Mouse (Mus musculus) small intestine, adult 2 months (tissue): ENCODE data around the gene Slc1a3.

ENCODE experiments used
- CTCF ChIP-seq: fragments of 200-500 bp; IDR thresholded peaks from 2 replicates; pipeline ENCODE4 v1.5.1; 2012; ENCODE audit warnings: low read depth, mild to moderate bottlenecking, control low read depth, inconsistent platforms, low read length, moderate library complexity, mixed read lengths; ENCODE audit not compliant: insufficient replicate concordance, insufficient read length; ENCODE audit errors: extremely low read depth
- POLR2A ChIP-seq: fragments of 200-500 bp; IDR thresholded peaks from 2 replicates; pipeline ENCODE4 v1.6.1; 2012; ENCODE audit warnings: low read depth, mild to moderate bottlenecking, control low read depth, inconsistent platforms, low read length, moderate library complexity

DNA sequence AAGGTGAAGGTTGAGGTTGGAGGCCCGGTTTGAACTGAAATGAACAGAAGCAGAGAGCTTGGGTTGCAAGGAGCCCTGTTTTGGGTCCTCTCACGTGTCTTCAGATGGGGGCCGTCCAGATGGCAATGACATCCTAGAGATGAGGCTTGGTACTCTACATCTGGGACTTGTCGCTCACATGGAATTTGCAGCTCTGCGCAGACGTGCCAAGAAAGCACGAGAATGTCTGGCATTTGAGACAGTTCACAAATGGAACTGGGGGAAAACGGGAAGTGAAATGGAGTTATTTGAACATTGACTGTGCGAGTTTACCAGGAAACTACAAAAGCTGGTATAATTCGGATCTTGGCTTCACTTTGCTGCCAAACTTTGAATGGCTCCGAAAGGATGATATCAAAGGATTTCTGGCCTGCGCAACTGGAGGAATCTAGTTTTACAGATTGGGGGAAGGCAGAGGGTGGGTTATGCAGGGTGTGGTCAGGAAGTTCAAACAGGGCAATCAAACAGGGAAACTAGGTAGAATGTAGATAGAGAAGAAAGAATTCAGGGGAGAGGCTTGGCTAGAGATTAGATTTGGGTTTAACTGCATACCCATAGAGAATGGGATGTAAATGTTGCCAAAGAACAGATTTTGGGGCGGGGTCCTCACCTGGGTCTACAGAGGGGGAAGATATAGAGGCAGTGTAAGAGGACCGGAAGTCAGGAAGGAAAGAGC lies 12.0 kb upstream of the Slc1a3 start:
- TF ChIP-seq POLR2A, result no peak
- TF ChIP-seq CTCF, result no peak
